Mouse (Mus musculus) testis, postnatal 14 days (tissue): Measurements from ENCODE around the gene Hist1h2bf.
"Not testable (repeated sequence)": the region's sequence is repeated elsewhere in the genome, so short reads cannot be mapped to it uniquely, and the experiment has no call there.

Experiments used
- DNase-seq: peaks from one replicate; pipeline ENCODE4 v3.0.0; 2021; ENCODE audit warnings: low spot score

Hist1h2bf gene

GRCm38 (mm10) chr13:23571504-23572217, 2.3 kb downstream of the Hist1h2bf start:
- not testable (repeated sequence) for DNase-seq

- peak; percentile 64 for DNase-seq
These were observed 2.9 kb downstream of the Hist1h2bf start, which contains the start of the genes Hist1h2ae and Hist1h2bg for GRCm38 (mm10) chr13:23571022-23571503. Gene Hist1h2ae (minus strand): TSS chr13:23571220. Gene Hist1h2bg (plus strand): TSS chr13:23571396.

GRCm38 (mm10) chr13:23570261-23571021, 3.6 kb downstream of the Hist1h2bf start:
- not testable (repeated sequence) for DNase-seq

- no peak for DNase-seq
These were observed 9.5 kb downstream of the Hist1h2bf start for GRCm38 (mm10) chr13:23564482-23564881.

GRCm38 (mm10) chr13:23562699-23563462, 11.1 kb downstream of the Hist1h2bf start:
- DNase-seq: no peak

- DNase-seq: peak; percentile 87
These were observed 11.9 kb downstream of the Hist1h2bf start, which contains the start of gene Hist1h3e for GRCm38 (mm10) chr13:23561883-23562659. Gene Hist1h3e (minus strand): TSS chr13:23562369.

- DNase-seq: not testable (repeated sequence)
These were observed 12.5 kb downstream of the Hist1h2bf start for GRCm38 (mm10) chr13:23561531-23561882.

- DNase-seq: not testable (repeated sequence)
These were observed 13.3 kb downstream of the Hist1h2bf start for GRCm38 (mm10) chr13:23560699-23561098.

- DNase-seq: no peak
These were observed 17.1 kb downstream of the Hist1h2bf start for GRCm38 (mm10) chr13:23556906-23557305.

- peak; percentile 71 for DNase-seq
These were observed 18.1 kb downstream of the Hist1h2bf start for GRCm38 (mm10) chr13:23555839-23556416.

- DNase-seq: peak; percentile 88
These were observed 18.8 kb downstream of the Hist1h2bf start for GRCm38 (mm10) chr13:23554925-23555838.

GRCm38 (mm10) chr13:23554393-23554792, 19.6 kb downstream of the Hist1h2bf start:
- no peak for DNase-seq

GRCm38 (mm10) chr13:23552962-23553361, 21.0 kb downstream of the Hist1h2bf start, which contains the start of gene Hist1h1d:
Gene Hist1h1d (plus strand): TSS chr13:23553262.
- DNase-seq: no peak

- no peak for DNase-seq
These were observed 21.8 kb downstream of the Hist1h2bf start for GRCm38 (mm10) chr13:23551931-23552914.

GRCm38 (mm10) chr13:23551146-23551834, 22.7 kb downstream of the Hist1h2bf start, which contains the start of gene Hist1h4f:
Gene Hist1h4f (minus strand): TSS chr13:23551648.
- DNase-seq: peak; percentile 92

- DNase-seq: no peak
These were observed 23.2 kb downstream of the Hist1h2bf start for GRCm38 (mm10) chr13:23550761-23551145.

GRCm38 (mm10) chr13:23546694-23547093, 27.3 kb downstream of the Hist1h2bf start:
- DNase-seq: no peak

GRCm38 (mm10) chr13:23544787-23545120, 29.2 kb downstream of the Hist1h2bf start:
- not testable (repeated sequence) for DNase-seq
